Mouse (Mus musculus): ENCODE data around the gene Gm4131.
"Not testable (repeated sequence)": the region's sequence is repeated elsewhere in the genome, so short reads cannot be mapped to it uniquely, and the experiment has no call there.

DNA sequence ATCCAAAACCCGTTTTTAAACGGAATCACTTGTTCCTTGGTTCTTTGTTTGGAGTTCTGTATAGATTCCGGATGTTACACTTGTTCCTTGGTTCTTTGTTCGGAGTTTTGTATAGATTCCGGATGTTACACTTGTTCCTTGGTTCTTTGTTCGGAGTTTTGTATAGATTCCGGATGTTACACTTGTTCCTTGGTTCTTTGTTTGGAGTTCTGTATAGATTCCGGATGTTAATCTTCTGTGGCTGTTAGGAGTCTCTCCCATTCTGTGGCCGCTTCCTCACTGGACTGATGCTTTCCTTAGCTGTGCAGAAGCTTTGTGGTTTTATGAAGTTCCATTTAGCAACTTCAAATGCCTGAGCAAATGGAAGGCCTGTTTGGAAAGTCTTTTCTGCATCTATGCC lies at the start of gene Gm4131:
- not testable (repeated sequence) for TF ChIP-seq CTCF (IDR thresholded peaks at IDR 0.05; ENCODE audit: borderline replicate concordance, control insufficient read depth, extremely low read depth, insufficient read depth, low read length, poor library complexity); POLR2A (IDR thresholded peaks at IDR 0.05; ENCODE audit: control insufficient read depth, extremely low read depth, insufficient read depth, low read length, poor library complexity)
